Mouse (Mus musculus) intestine, postnatal 0 days (tissue): ENCODE data around the gene Slc16a10. TPM values are rescaled to one million over a fixed set of nuclear protein-coding genes. Genes with fewer than 3 reads are reported as not detected.
A peak's percentile ranks its signal among the peaks of the same experiment; 100 is the strongest.

ENCODE experiments used
- ATAC-seq: fragments of 200-750 bp; cut with Nextera tagmentation; 2 replicates; pipeline ENCODE4 v1.8.0; 2017; ENCODE audit warnings: mild to moderate bottlenecking, moderate TSS enrichment, moderate library complexity
- H3K27ac ChIP-seq: fragments of 300-500 bp; sonication (generic); 2 replicates; pipeline ENCODE4 v1.5.1; 2014; ENCODE audit warnings: mild to moderate bottlenecking, low read depth, low read length, moderate library complexity
- H3K27me3 ChIP-seq: fragments of 300-500 bp; sonication (generic); replicated peaks from 2 replicates; pipeline ENCODE4 v1.6.1; 2014; ENCODE audit warnings: low read length, mixed read lengths; ENCODE audit not compliant: control insufficient read depth, insufficient read depth
- H3K36me3 ChIP-seq: fragments of 300-500 bp; sonication (generic); 2 replicates; pipeline ENCODE4 v1.6.1; 2014; ENCODE audit warnings: mild to moderate bottlenecking, moderate library complexity; ENCODE audit not compliant: control insufficient read depth, insufficient read depth
- H3K4me1 ChIP-seq: fragments of 300-500 bp; sonication (generic); replicated peaks from 2 replicates; pipeline ENCODE4 v1.6.1; 2014; ENCODE audit warnings: antibody characterized with exemption, low read length, mixed read lengths; ENCODE audit not compliant: control insufficient read depth, insufficient read depth
- H3K4me2 ChIP-seq: fragments of 300-500 bp; sonication (generic); replicated peaks from 2 replicates; pipeline ENCODE4 v1.6.1; 2014; ENCODE audit warnings: low read depth, mild to moderate bottlenecking, moderate library complexity
- H3K4me3 ChIP-seq: fragments of 300-500 bp; sonication (generic); 2 replicates; pipeline ENCODE4 v1.5.1; 2014; ENCODE audit warnings: low read depth, low read length
- H3K9ac ChIP-seq: fragments of 300-500 bp; sonication (generic); 2 replicates; pipeline ENCODE4 v1.6.1; 2014; ENCODE audit warnings: mild to moderate bottlenecking, low read depth, low read length
- H3K9me3 ChIP-seq: fragments of 300-500 bp; sonication (generic); 2 replicates; pipeline ENCODE4 v1.6.1; 2016; ENCODE audit warnings: mixed run types; ENCODE audit not compliant: control insufficient read depth
- CTCF ChIP-seq: sonication (generic); IDR thresholded peaks from 2 replicates; pipeline ENCODE4 v1.5.1; 2016; ENCODE audit warnings: low read depth, mild to moderate bottlenecking, control low read depth, antibody characterized with exemption, moderate library complexity
- WGBS: fragments of 180-500 bp; shearing (Covaris S2); extraction: QIAGEN DNeasy Blood & Tissue Kit; methylation state at CpG from one replicate; pipeline ENCODE4 v1.1.7; 2014; 5-methylcytosine and 5-hydroxymethylcytosine counted together
- polyA plus RNA-seq: library from polyadenylated mRNA; unstranded; fragments of >200 nt; fragmentation: Nextera tagmentation; extraction: Ambion mirVana; gene quantifications from 2 replicates; pipeline ENCODE4 v1.2.1, GENCODE M21; 2015

Slc16a10 gene
- polyA plus RNA-seq, 1 experiment from 2014 or later: 57.5 TPM

DNA sequence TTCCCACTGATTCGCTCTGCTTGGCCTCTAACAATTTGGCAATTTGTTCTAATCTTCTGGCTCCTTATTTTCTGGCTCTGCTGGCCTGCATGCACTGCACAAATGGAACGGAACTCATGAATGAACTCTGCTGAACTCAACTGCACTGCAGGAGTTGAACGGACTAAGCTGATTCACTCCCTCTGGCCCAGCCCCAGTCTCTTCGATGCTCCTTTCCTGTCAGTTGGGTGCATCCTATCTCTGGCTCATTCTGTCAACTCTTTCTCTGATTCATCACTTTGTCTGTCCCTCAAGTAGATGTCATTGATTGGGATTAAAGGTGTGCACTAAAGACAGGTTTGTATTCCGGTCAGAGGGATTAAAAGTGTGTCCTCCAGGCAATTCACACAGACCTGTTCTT, 115.5 kb downstream of the Slc16a10 start:
- no peak for TF ChIP-seq CTCF
- no peak overlapping the region for H3K4me2 ChIP-seq
- H3K4me1 ChIP-seq: no peaks in the 10 kb centered on the region; the same call in 1 of the 2 replicates
- H3K4me3 ChIP-seq: no peak overlapping the region
- no peak overlapping the region for H3K9ac ChIP-seq
- no peaks in the 10 kb centered on the region for H3K36me3 ChIP-seq
- no peak overlapping the region for H3K27ac ChIP-seq
- no peak for ATAC-seq
- 94% methylated on average over 5 of the region's 5 CpGs for WGBS
- H3K27me3 ChIP-seq: 0 out of 2 replicates have a peak, but pooled peaks cover 2% of the 10 kb centered on the region
- no peaks in the 10 kb centered on the region for H3K9me3 ChIP-seq

- Histone ChIP-seq H3K4me1 (no peaks in the 10 kb centered on the region; the same call in 1 of the 2 replicates), H3K27me3 (0 out of 2 replicates have a peak, but pooled peaks cover 2% of the 10 kb centered on the region), H3K4me2 (peak overlapping the region; percentile 95), H3K9me3 (no peaks in the 10 kb centered on the region), H3K9ac (no peak overlapping the region), H3K27ac (no peak overlapping the region), H3K4me3 (no peak overlapping the region), H3K36me3 (no peaks in the 10 kb centered on the region)
- 0 out of 2 replicates have a peak, but pooled peaks have one; percentile 3 for ATAC-seq
- no peak for TF ChIP-seq CTCF
- 55% methylated on average over 8 of the region's 8 CpGs for WGBS
Observed at GRCm38 (mm10) chr10:40025560-40025959, 116.5 kb downstream of the Slc16a10 start.

DNA sequence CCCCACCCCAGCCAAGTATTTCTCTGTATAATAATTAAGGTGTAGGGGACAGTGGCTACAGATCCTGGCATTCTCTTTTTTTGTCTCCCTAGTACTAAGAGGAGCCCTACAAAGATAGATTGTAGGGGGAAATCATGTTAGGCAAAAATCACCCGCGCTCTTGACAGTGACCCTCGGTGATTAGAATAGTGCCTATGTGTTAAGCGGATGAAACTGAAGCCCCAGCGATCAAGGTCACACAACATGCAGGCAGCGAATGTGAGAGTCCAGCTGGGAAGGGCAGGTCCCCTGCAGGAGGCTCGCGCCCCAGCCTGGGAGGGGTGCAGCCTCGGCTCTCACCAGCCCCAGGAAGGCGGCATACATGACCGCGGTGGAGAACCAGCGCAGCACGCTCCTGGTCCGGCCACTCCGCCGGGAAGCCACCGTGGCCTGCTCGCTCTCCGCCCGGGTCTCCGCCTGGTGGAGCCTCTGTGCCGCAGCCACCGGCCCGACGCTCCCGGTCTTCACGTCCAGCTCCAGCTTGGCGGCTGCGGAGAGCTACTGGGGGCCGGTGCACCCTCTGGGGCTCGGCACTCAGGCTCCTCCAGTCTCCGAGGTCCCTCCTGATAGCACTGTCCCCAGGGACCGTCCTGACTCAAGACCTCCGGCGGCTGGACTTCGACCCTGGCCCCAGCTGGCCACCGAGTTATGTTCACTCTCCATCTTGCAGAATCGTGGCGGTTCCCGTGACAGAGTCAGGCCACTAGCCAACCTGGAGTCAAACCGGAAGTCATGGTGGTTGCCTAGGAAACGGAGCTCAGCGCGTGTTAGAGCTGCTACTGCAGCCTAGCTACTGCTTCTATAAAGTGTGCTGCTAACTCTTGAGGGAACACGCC, 117.3 kb downstream of the Slc16a10 start, which contains the start of gene Mfsd4b1:
Mfsd4b1 (minus strand) TSS at position 715 of the 875 bp plus-strand sequence.
- 1% methylated on average over 46 of the region's 46 CpGs for WGBS
- ATAC-seq: peak; percentile 93
- Histone ChIP-seq H3K4me2 (peak within 1 kb of the TSS; percentile 95), H3K27ac (peak within 1 kb of the TSS; percentile 78), H3K27me3 (0 out of 2 replicates have a peak, but pooled peaks cover 2% of the 10 kb centered on the region), H3K9ac (peak within 1 kb of the TSS; percentile 59; the same call in 1 of the 2 replicates), H3K9me3 (no peaks in the 10 kb centered on the region), H3K4me3 (peak within 1 kb of the TSS; percentile 64), H3K4me1 (no peaks in the 10 kb centered on the region; the same call in 1 of the 2 replicates), H3K36me3 (no peaks in the 10 kb centered on the region)
- TF ChIP-seq CTCF: peak; percentile 52

- H3K27me3 ChIP-seq: 0 out of 2 replicates have a peak, but pooled peaks cover 2% of the 10 kb centered on the region
- no peak for ATAC-seq
- H3K36me3 ChIP-seq: no peaks in the 10 kb centered on the region
- TF ChIP-seq CTCF: no peak
- no peak overlapping the region for H3K4me2 ChIP-seq
- no peak overlapping the region for H3K27ac ChIP-seq
- no peaks in the 10 kb centered on the region; the same call in 1 of the 2 replicates for H3K4me1 ChIP-seq
- no peak overlapping the region for H3K9ac ChIP-seq
- H3K4me3 ChIP-seq: no peak overlapping the region
- H3K9me3 ChIP-seq: no peaks in the 10 kb centered on the region
- 66% methylated on average over 2 of the region's 2 CpGs for WGBS
Observed at GRCm38 (mm10) chr10:40020401-40020800, 121.7 kb downstream of the Slc16a10 start.

GRCm38 (mm10) chr10:40019492-40019891, 122.6 kb downstream of the Slc16a10 start:
- TF ChIP-seq CTCF: no peak
- Histone ChIP-seq H3K36me3 (no peaks in the 10 kb centered on the region), H3K27me3 (0 out of 2 replicates have a peak, but pooled peaks cover 2% of the 10 kb centered on the region), H3K4me1 (no peaks in the 10 kb centered on the region), H3K9ac (no peak overlapping the region), H3K4me3 (no peak overlapping the region), H3K27ac (no peak overlapping the region), H3K4me2 (no peak overlapping the region), H3K9me3 (no peaks in the 10 kb centered on the region)
- WGBS: 48% methylated on average over 3 of the region's 3 CpGs
- no peak for ATAC-seq

- Histone ChIP-seq H3K36me3 (no peaks in the 10 kb centered on the region), H3K27ac (no peak overlapping the region), H3K27me3 (0 out of 2 replicates have a peak, but pooled peaks cover 2% of the 10 kb centered on the region), H3K4me1 (no peaks in the 10 kb centered on the region), H3K9ac (no peak overlapping the region), H3K4me2 (no peak overlapping the region), H3K4me3 (no peak overlapping the region), H3K9me3 (no peaks in the 10 kb centered on the region)
- ATAC-seq: no peak
- 87% methylated on average over 5 of the region's 5 CpGs for WGBS
- no peak for TF ChIP-seq CTCF
Observed at GRCm38 (mm10) chr10:40018261-40018860, 123.7 kb downstream of the Slc16a10 start.
